Mouse (Mus musculus) liver, embryonic 16.5 days (tissue): ENCODE data around the gene Orai2. TPM values are rescaled to one million over a fixed set of nuclear protein-coding genes. Genes with fewer than 3 reads are reported as not detected.

ENCODE experiments used
- microRNA-seq: library from miRNA; unstranded; fragments of <30 nt; microRNA quantifications from one replicate; pipeline ENCODE4, GENCODE M21; 2016
- polyA plus RNA-seq: library from polyadenylated mRNA; unstranded; fragments of >200 nt; fragmentation: Nextera tagmentation; extraction: Ambion mirVana; gene quantifications from 2 replicates; pipeline ENCODE4 v1.2.1, GENCODE M21; 2015

Gene Orai2
- polyA plus RNA-seq, 1 experiment from 2014 or later, result 4.0 TPM

Small RNAs within 50 kb of the gene (microRNA-seq; reads per million reads assigned to microRNA genes)
- gene Mir7035, result 0.74 reads per million

Other genes with a start within 250 kb of the Orai2 start
- gene Ywhag, start 236.1 kb downstream of the Orai2 start, polyA plus RNA-seq, result 59.2 and 60.1 TPM in 2 replicates
- gene Ssc4d, start 196.2 kb downstream of the Orai2 start, polyA plus RNA-seq, result 1.5 and 1.7 TPM in 2 replicates
- gene Zp3, start 190.6 kb downstream of the Orai2 start, polyA plus RNA-seq, result 0.06 TPM in 1 of 2 replicates, not detected in the other
- 6.0 and 6.5 TPM in 2 replicates for gene Dtx2, start 175.9 kb downstream of the Orai2 start, polyA plus RNA-seq
- 2.9 and 3.6 TPM in 2 replicates for gene Upk3b, start 132.2 kb downstream of the Orai2 start, polyA plus RNA-seq
- not detected in 2 replicates for gene Upk3bl, start 116.2 kb downstream of the Orai2 start, polyA plus RNA-seq
- 1.9 and 2.0 TPM in 2 replicates for gene Rasa4, start 86.8 kb downstream of the Orai2 start, polyA plus RNA-seq
- gene Polr2j, start 54.1 kb downstream of the Orai2 start, polyA plus RNA-seq, result 104 and 118 TPM in 2 replicates
- gene Lrwd1, start 34.6 kb downstream of the Orai2 start, polyA plus RNA-seq, result 30.5 and 33.9 TPM in 2 replicates
- gene Alkbh4, start 34.6 kb downstream of the Orai2 start, polyA plus RNA-seq, result 11.3 and 12.9 TPM in 2 replicates
- gene Prkrip1, start 28.2 kb upstream of the Orai2 start, polyA plus RNA-seq, result 20.0 and 20.8 TPM in 2 replicates
- 1.9 and 2.1 TPM in 2 replicates for gene Sh2b2, start 75.8 kb upstream of the Orai2 start, polyA plus RNA-seq